Mouse (Mus musculus) lung, adult 2 months (tissue): ENCODE measurements at regions not wholly inside any gene's neighbourhood (a gene's known extent, or its start where the extent isn't known, plus 50 kb on each side); places are given as distances from the start of the nearest gene placed in this dataset.

Experiments
- CTCF ChIP-seq: fragments of 200-500 bp; IDR thresholded peaks from 2 replicates; pipeline ENCODE4 v1.5.1; 2011; ENCODE audit warnings: mild to moderate bottlenecking, low read length, control low read depth; ENCODE audit not compliant: insufficient read depth
- POLR2A ChIP-seq: fragments of 200-500 bp; IDR thresholded peaks from 2 replicates; pipeline ENCODE4 v1.6.1; 2011; ENCODE audit warnings: low read depth, mild to moderate bottlenecking, control low read depth, low read length, borderline replicate concordance; ENCODE audit errors: extremely low read depth

- TF ChIP-seq CTCF: no peak
- TF ChIP-seq POLR2A: no peak
Observed at GRCm38 (mm10) chr17:44438526-44438925, 250.1 kb downstream of the Clic5 start.
